Mouse (Mus musculus): ENCODE data around the gene Prune1. TPM values are rescaled to one million over a fixed set of nuclear protein-coding genes. Genes with fewer than 3 reads are reported as not detected.
A peak's percentile ranks its signal among the peaks of the same experiment; 100 is the strongest.

Prune1 gene
- polyA plus RNA-seq, 1 experiment from 2014 or later: 23.5 TPM

GRCm38 (mm10) chr3:95239022-95239421 is 42.9 kb downstream of the Prune1 start:
- Histone ChIP-seq H3K4me1 (ENCODE audit: insufficient read depth) (no peaks in the 10 kb centered on the region), H3K9me3 (ENCODE audit: low read depth, low read length) (no peaks in the 10 kb centered on the region), H3K27ac (ENCODE audit: low read depth) (no peak overlapping the region), H3K4me3 (ENCODE audit: low read depth, low read length) (no peak overlapping the region), H3K9ac (no peak overlapping the region), H3K36me3 (ENCODE audit: insufficient read depth) (peaks cover 44% of the 10 kb centered on the region), H3K4me2 (no peak overlapping the region), H3K27me3 (ENCODE audit: insufficient read depth, low read length) (no peaks in the 10 kb centered on the region)
- 81% methylated on average over 6 of the region's 6 CpGs for WGBS
- DNase-seq: no peak
- ATAC-seq (ENCODE audit: insufficient read depth): no peak
- TF ChIP-seq CTCF (IDR thresholded peaks at IDR 0.05; ENCODE audit: low read depth): 0 out of 2 replicates have a peak, but pooled peaks have one; percentile 6

- no peaks in the 10 kb centered on the region for H3K9me3 ChIP-seq (ENCODE audit: low read depth, low read length)
- no peaks in the 10 kb centered on the region for H3K27me3 ChIP-seq (ENCODE audit: insufficient read depth, low read length)
- H3K4me1 ChIP-seq (ENCODE audit: insufficient read depth): no peaks in the 10 kb centered on the region
- H3K4me3 ChIP-seq (ENCODE audit: low read depth, low read length): no peak overlapping the region
- H3K36me3 ChIP-seq (ENCODE audit: insufficient read depth): peaks cover 58% of the 10 kb centered on the region
- H3K4me2 ChIP-seq: no peak overlapping the region
- no peak for DNase-seq
- no peak for TF ChIP-seq CTCF (IDR thresholded peaks at IDR 0.05; ENCODE audit: low read depth)
- ATAC-seq (ENCODE audit: insufficient read depth): no peak
- no peak overlapping the region for H3K9ac ChIP-seq
- 83% methylated on average over 8 of the region's 8 CpGs for WGBS
- H3K27ac ChIP-seq (ENCODE audit: low read depth): no peak overlapping the region; the same call in 1 of the 2 replicates
Observed at GRCm38 (mm10) chr3:95237541-95238099, 44.3 kb downstream of the Prune1 start.

GRCm38 (mm10) chr3:95235386-95236301 is 46.2 kb downstream of the Prune1 start:
- no peak overlapping the region for H3K9ac ChIP-seq
- no peak overlapping the region for H3K27ac ChIP-seq (ENCODE audit: low read depth)
- no peaks in the 10 kb centered on the region for H3K27me3 ChIP-seq (ENCODE audit: insufficient read depth, low read length)
- H3K36me3 ChIP-seq (ENCODE audit: insufficient read depth): peaks cover 73% of the 10 kb centered on the region
- no peak for DNase-seq
- no peak for ATAC-seq (ENCODE audit: insufficient read depth)
- H3K4me3 ChIP-seq (ENCODE audit: low read depth, low read length): no peak overlapping the region
- H3K4me1 ChIP-seq (ENCODE audit: insufficient read depth): peaks cover 4% of the 10 kb centered on the region; the same call in 1 of the 2 replicates
- H3K4me2 ChIP-seq: no peak overlapping the region
- TF ChIP-seq CTCF (IDR thresholded peaks at IDR 0.05; ENCODE audit: low read depth): no peak
- 76% methylated on average over 23 of the region's 23 CpGs for WGBS
- H3K9me3 ChIP-seq (ENCODE audit: low read depth, low read length): no peaks in the 10 kb centered on the region

- H3K4me2 ChIP-seq: no peak overlapping the region
- 85% methylated on average over 16 of the region's 16 CpGs for WGBS
- H3K4me3 ChIP-seq (ENCODE audit: low read depth, low read length): no peak overlapping the region
- ATAC-seq (ENCODE audit: insufficient read depth) (no peak), DNase-seq (no peak)
- peaks cover 72% of the 10 kb centered on the region for H3K36me3 ChIP-seq (ENCODE audit: insufficient read depth)
- no peak for TF ChIP-seq CTCF (IDR thresholded peaks at IDR 0.05; ENCODE audit: low read depth)
- H3K9ac ChIP-seq: no peak overlapping the region
- H3K4me1 ChIP-seq (ENCODE audit: insufficient read depth): peaks cover 10% of the 10 kb centered on the region; the same call in 1 of the 2 replicates
- H3K27ac ChIP-seq (ENCODE audit: low read depth): no peak overlapping the region
- no peaks in the 10 kb centered on the region for H3K9me3 ChIP-seq (ENCODE audit: low read depth, low read length)
- no peaks in the 10 kb centered on the region for H3K27me3 ChIP-seq (ENCODE audit: insufficient read depth, low read length)
Observed at GRCm38 (mm10) chr3:95233303-95233980, 48.4 kb downstream of the Prune1 start.

GRCm38 (mm10) chr3:95232771-95233170 is 49.1 kb downstream of the Prune1 start:
- Histone ChIP-seq H3K9me3 (ENCODE audit: low read depth, low read length) (no peaks in the 10 kb centered on the region), H3K4me3 (ENCODE audit: low read depth, low read length) (no peak overlapping the region), H3K4me2 (no peak overlapping the region), H3K27ac (ENCODE audit: low read depth) (no peak overlapping the region), H3K9ac (no peak overlapping the region), H3K36me3 (ENCODE audit: insufficient read depth) (peaks cover 66% of the 10 kb centered on the region), H3K27me3 (ENCODE audit: insufficient read depth, low read length) (no peaks in the 10 kb centered on the region), H3K4me1 (ENCODE audit: insufficient read depth) (peaks cover 10% of the 10 kb centered on the region; the same call in 1 of the 2 replicates)
- ATAC-seq (ENCODE audit: insufficient read depth) (no peak), DNase-seq (no peak)
- WGBS: 74% methylated on average over 7 of the region's 7 CpGs
- no peak for TF ChIP-seq CTCF (IDR thresholded peaks at IDR 0.05; ENCODE audit: low read depth)

GRCm38 (mm10) chr3:95231298-95232221 is 50.3 kb downstream of the Prune1 start, which contains the start of gene Mllt11:
Gene Mllt11 (minus strand): TSS chr3:95232171.
- Histone ChIP-seq H3K27me3 (ENCODE audit: insufficient read depth, low read length) (no peaks in the 10 kb centered on the region), H3K4me1 (ENCODE audit: insufficient read depth) (peaks cover 16% of the 10 kb centered on the region; the same call in 1 of the 2 replicates), H3K9ac (peak within 1 kb of the TSS; percentile 90), H3K36me3 (ENCODE audit: insufficient read depth) (peaks cover 54% of the 10 kb centered on the region), H3K27ac (ENCODE audit: low read depth) (peak within 1 kb of the TSS; percentile 98; the same call in 1 of the 2 replicates), H3K4me3 (ENCODE audit: low read depth, low read length) (peak within 1 kb of the TSS; percentile 94), H3K9me3 (ENCODE audit: low read depth, low read length) (no peaks in the 10 kb centered on the region), H3K4me2 (peak within 1 kb of the TSS; percentile 94)
- ATAC-seq (ENCODE audit: insufficient read depth) (no peak), DNase-seq (no peak)
- 74% methylated on average over 13 of the region's 13 CpGs for WGBS
- TF ChIP-seq CTCF (IDR thresholded peaks at IDR 0.05; ENCODE audit: low read depth): no peak
